Mouse (Mus musculus): ENCODE results near the gene Nmnat2. TPM values are rescaled to one million over a fixed set of nuclear protein-coding genes. Genes with fewer than 3 reads are reported as not detected.

Gene Nmnat2
- polyA plus RNA-seq, 1 experiment from 2014 or later = 0.09 TPM

GRCm38 (mm10) chr1:153157021-153157623 lies 202.3 kb downstream of the Nmnat2 start:
- 62% methylated on average over 5 of the region's 5 CpGs for WGBS (ENCODE audit: insufficient replicate concordance)
- no peaks in the 10 kb centered on the region for H3K4me1 ChIP-seq (ENCODE audit: control insufficient read depth, low read depth, low read length)
- no peak overlapping the region for H3K27ac ChIP-seq (ENCODE audit: low read length)
- ATAC-seq (ENCODE audit: low read depth) = no peak
- H3K4me2 ChIP-seq (ENCODE audit: low read depth, low read length) = no peak overlapping the region
- H3K27me3 ChIP-seq (ENCODE audit: control insufficient read depth, insufficient read depth, low read depth, low read length) = no peaks in the 10 kb centered on the region
- H3K36me3 ChIP-seq (ENCODE audit: control insufficient read depth, insufficient read depth) = no peaks in the 10 kb centered on the region
- H3K9ac ChIP-seq (ENCODE audit: low read depth, low read length) = no peak overlapping the region
- no peaks in the 10 kb centered on the region for H3K9me3 ChIP-seq (replicated peaks; ENCODE audit: control insufficient read depth, low read length)
- H3K4me3 ChIP-seq (ENCODE audit: low read depth, low read length) = no peak overlapping the region

GRCm38 (mm10) chr1:153159137-153159536 lies 204.3 kb downstream of the Nmnat2 start:
- Histone ChIP-seq H3K4me1 (ENCODE audit: control insufficient read depth, low read depth, low read length) (no peaks in the 10 kb centered on the region), H3K9me3 (replicated peaks; ENCODE audit: control insufficient read depth, low read length) (no peaks in the 10 kb centered on the region), H3K27me3 (ENCODE audit: control insufficient read depth, insufficient read depth, low read depth, low read length) (no peaks in the 10 kb centered on the region), H3K4me3 (ENCODE audit: low read depth, low read length) (no peak overlapping the region), H3K4me2 (ENCODE audit: low read depth, low read length) (no peak overlapping the region), H3K27ac (ENCODE audit: low read length) (no peak overlapping the region), H3K9ac (ENCODE audit: low read depth, low read length) (no peak overlapping the region), H3K36me3 (ENCODE audit: control insufficient read depth, insufficient read depth) (no peaks in the 10 kb centered on the region)
- ATAC-seq (ENCODE audit: low read depth) = no peak
- 83% methylated on average over 4 of the region's 4 CpGs for WGBS (ENCODE audit: insufficient replicate concordance)

- H3K27me3 ChIP-seq (ENCODE audit: control insufficient read depth, insufficient read depth, low read depth, low read length) = no peaks in the 10 kb centered on the region
- no peak overlapping the region for H3K4me3 ChIP-seq (ENCODE audit: low read depth, low read length)
- H3K27ac ChIP-seq (ENCODE audit: low read length) = no peak overlapping the region
- no peak for ATAC-seq (ENCODE audit: low read depth)
- WGBS (ENCODE audit: insufficient replicate concordance) = 48% methylated on average over 3 of the region's 3 CpGs
- H3K36me3 ChIP-seq (ENCODE audit: control insufficient read depth, insufficient read depth) = no peaks in the 10 kb centered on the region
- H3K4me2 ChIP-seq (ENCODE audit: low read depth, low read length) = no peak overlapping the region
- H3K4me1 ChIP-seq (ENCODE audit: control insufficient read depth, low read depth, low read length) = no peaks in the 10 kb centered on the region
- no peaks in the 10 kb centered on the region for H3K9me3 ChIP-seq (replicated peaks; ENCODE audit: control insufficient read depth, low read length)
- H3K9ac ChIP-seq (ENCODE audit: low read depth, low read length) = no peak overlapping the region
Observed at GRCm38 (mm10) chr1:153163831-153164230, 209.0 kb downstream of the Nmnat2 start.

- H3K36me3 ChIP-seq (ENCODE audit: control insufficient read depth, insufficient read depth) = no peaks in the 10 kb centered on the region
- H3K27me3 ChIP-seq (ENCODE audit: control insufficient read depth, insufficient read depth, low read depth, low read length) = no peaks in the 10 kb centered on the region
- WGBS (ENCODE audit: insufficient replicate concordance) = 59% methylated on average over 5 of the region's 5 CpGs
- no peaks in the 10 kb centered on the region for H3K4me1 ChIP-seq (ENCODE audit: control insufficient read depth, low read depth, low read length)
- H3K4me3 ChIP-seq (ENCODE audit: low read depth, low read length) = no peak overlapping the region
- H3K4me2 ChIP-seq (ENCODE audit: low read depth, low read length) = no peak overlapping the region
- no peak for ATAC-seq (ENCODE audit: low read depth)
- H3K9ac ChIP-seq (ENCODE audit: low read depth, low read length) = no peak overlapping the region
- H3K9me3 ChIP-seq (replicated peaks; ENCODE audit: control insufficient read depth, low read length) = no peaks in the 10 kb centered on the region
- H3K27ac ChIP-seq (ENCODE audit: low read length) = no peak overlapping the region
Observed at GRCm38 (mm10) chr1:153168293-153168692, 213.5 kb downstream of the Nmnat2 start.

Other genes starting within 250 kb of the Nmnat2 start
- gene Apobec4, start 204.4 kb upstream of the Nmnat2 start, polyA plus RNA-seq (2015; fragmentation: Nextera tagmentation; extraction: Ambion mirVana) = not detected in 2 replicates
- gene Rgl1, start 188.6 kb upstream of the Nmnat2 start, polyA plus RNA-seq (2015; fragmentation: Nextera tagmentation; extraction: Ambion mirVana) = 12.9 and 14.2 TPM in 2 replicates
- 131 and 133 TPM in 2 replicates for gene Arpc5, start 188.5 kb upstream of the Nmnat2 start, polyA plus RNA-seq (2015; fragmentation: Nextera tagmentation; extraction: Ambion mirVana)
- gene Ncf2, start 154.8 kb upstream of the Nmnat2 start, polyA plus RNA-seq (2015; fragmentation: Nextera tagmentation; extraction: Ambion mirVana) = 11.9 and 13.1 TPM in 2 replicates
- 8.4 and 8.7 TPM in 2 replicates for gene Smg7, start 52.3 kb upstream of the Nmnat2 start, polyA plus RNA-seq (2015; fragmentation: Nextera tagmentation; extraction: Ambion mirVana)
- 0.39 and 0.42 TPM in 2 replicates for gene Lamc2, start 231.5 kb downstream of the Nmnat2 start, polyA plus RNA-seq (2015; fragmentation: Nextera tagmentation; extraction: Ambion mirVana)